Mouse (Mus musculus) fibroblast of lung, adult 2 months (primary cell): Measurements from ENCODE around the gene Slc23a3.

ENCODE experiments used
- DNase-seq: peaks from one replicate; pipeline ENCODE4 v3.0.0-alpha.2; 2011; ENCODE audit warnings: low read depth

The Slc23a3 gene

DNA sequence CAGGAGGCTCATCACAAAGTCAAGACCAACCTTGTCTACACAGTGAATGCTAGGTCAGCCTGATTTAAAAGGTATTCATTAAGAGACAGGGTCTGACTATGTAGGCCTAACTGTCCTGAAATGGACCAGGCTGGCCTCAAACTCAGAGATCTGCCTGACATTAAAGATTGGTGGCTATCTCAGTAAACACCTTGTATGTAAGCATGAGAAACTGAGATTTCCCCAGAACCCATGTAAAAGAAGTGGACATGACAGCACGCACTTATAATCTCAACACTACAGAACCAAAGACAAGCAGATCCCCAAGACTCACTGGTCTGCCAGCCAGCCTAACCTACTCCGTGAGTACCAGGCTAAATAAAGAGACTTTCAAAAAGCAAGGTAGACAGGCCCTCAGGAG is 4.8 kb upstream of the Slc23a3 start:
- no peak for DNase-seq

DNA sequence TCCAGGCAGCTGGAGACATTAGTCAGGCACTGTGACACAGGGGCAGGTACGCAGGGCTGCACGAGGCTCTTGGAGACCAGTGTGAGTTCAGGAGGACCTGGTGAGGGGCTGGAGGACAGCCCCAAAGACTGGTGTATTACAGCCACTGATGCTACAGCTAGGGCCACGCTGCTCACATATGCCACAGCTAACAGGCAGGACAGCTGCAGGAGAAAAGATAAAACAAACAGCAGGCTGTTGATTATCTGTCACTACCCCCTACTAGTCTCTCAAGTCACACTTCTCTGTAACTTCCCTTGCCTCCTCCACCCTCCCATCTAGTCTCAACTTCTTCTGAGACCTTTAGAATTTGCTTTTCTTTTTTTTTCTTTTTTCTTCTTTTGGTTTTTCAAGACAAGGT is 3.0 kb upstream of the Slc23a3 start:
- no peak for DNase-seq

DNA sequence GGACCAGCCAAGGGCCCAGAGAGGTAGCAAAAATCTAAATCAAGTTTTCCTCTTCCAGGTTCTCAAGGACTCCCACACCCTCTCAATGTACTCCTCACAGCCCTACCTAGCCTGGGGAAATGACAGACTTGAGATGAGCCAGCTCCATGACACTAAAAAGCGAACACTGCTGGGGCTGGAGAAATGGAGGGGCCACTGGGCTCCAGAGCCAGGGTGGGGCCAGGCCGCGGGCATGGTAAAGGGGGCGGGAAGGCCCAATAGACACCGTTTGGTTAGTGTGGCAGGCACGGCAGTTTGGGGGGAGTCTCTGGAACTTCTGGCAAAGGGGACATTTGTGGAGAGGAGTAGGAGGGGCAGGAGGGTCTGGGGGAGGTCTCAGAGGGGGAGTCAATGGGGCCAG is 2.6 kb upstream of the Slc23a3 start:
- DNase-seq: no peak

DNA sequence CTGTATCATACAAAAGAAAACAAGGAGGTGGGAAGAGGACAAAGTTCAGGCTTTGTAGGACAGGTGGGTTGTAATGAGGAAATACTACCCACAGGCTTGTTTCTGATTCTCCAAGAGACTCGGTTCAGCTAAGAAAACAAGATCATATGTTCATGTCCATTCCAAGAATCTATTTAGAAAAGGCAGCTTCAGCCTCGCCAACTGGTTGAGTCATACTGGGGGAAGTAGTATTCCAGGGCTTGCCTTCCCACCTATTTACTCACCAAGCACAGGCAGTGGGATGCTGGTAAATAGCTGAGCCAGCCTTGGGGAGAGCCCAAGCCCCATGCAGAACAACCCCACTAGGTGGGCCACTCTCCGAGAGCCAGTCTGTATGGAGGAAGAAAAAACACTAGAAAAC is 5.0 kb downstream of the Slc23a3 start:
- DNase-seq: peak; percentile 49

DNA sequence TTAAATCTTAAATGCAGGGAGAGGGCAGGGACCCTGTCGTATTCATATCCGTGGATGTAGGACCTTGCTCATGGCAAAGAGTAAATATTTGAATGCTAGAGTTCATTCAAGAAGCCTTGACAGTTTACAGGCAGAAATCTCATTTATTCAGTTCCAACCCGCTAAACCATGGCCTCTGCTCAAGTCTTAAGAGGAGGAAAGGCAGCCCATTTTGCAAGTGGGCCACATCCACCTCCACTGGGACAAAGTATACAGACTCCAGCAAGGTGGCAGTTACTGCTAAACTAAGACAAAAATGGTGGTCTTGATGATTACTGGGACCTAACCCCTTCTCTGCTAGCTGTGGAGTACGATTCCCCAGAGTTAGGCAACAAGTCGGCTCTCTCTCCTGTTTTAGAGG is 8.3 kb downstream of the Slc23a3 start:
- no peak for DNase-seq

DNA sequence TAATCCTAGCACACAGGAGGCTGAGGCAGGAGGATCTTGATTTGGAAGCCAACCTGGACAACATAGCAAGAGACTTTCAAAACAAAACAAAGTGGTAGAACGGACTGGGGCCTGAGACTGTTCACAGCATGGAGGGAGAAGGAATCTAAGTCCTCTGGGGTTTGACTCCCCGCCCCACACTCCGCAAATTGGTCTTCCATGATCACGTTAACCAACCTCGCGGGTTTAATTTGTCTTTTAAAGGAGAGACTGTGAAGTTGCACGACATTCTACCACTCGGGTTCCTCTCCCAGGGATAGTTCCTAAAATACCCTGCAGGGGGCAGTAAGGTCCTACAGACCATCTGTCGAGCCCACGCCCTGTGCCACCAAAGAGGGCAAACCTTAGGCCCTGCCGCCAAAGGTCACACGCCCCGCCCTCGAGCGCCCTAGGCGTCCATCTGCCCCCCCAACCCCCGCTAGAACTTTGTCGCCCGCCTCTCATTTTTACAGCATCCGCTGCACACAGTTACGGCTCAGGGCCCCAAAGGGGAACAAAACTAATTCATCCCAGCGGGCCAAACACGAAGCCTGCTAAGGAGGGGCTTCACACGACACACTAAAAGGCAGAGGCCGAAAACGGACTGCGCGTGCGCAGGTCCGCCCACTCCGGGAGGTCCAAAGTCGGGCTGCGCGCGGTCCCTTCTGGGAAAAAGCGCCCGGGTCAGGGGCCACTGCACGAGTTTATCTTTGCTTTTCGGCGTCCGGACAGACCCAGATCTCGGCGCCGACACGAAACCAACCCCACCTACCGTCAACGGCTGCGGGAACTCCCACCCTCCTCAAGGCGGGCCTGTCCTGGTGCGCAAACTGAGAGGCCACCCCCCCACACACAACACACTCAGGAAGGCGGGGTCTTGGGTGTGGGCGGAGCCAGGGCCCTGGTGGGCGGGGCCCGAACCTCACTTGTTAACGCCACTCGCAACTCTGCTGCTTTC is 9.1 kb downstream of the Slc23a3 start, which contains the start of gene Nhej1:
TSS of gene Nhej1 (minus strand) at position 855 of the 976 bp plus-strand sequence.
- DNase-seq: peak; percentile 88

DNA sequence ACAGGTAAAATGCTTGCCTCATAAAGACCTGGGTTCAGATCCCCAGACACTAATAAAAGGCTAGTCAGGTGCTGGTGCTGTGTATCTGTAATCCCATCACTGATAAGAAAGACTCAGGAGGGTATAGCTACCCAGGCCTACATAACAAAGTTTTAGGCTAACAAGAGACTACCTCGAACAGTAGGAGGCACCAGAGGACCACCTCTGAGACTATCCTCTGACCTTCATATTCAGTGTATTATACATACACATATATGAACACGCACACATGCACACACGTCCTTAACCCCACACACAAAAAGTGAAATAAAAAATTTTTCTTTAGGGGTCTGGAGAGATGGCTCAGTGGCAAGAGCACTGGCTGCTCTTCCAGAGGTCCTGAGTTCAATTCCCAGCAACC is 11.5 kb downstream of the Slc23a3 start:
- DNase-seq: no peak
